Mouse (Mus musculus): ENCODE data around the gene Calm5. TPM values are rescaled to one million over a fixed set of nuclear protein-coding genes. Genes with fewer than 3 reads are reported as not detected.

Calm5 gene
- polyA plus RNA-seq (2021; fragmentation: Nextera tagmentation) = not detected in 2 replicates
- long read RNA-seq, experiment 1 = 0 reads
- long read RNA-seq, experiment 2 = 0 reads

DNA sequence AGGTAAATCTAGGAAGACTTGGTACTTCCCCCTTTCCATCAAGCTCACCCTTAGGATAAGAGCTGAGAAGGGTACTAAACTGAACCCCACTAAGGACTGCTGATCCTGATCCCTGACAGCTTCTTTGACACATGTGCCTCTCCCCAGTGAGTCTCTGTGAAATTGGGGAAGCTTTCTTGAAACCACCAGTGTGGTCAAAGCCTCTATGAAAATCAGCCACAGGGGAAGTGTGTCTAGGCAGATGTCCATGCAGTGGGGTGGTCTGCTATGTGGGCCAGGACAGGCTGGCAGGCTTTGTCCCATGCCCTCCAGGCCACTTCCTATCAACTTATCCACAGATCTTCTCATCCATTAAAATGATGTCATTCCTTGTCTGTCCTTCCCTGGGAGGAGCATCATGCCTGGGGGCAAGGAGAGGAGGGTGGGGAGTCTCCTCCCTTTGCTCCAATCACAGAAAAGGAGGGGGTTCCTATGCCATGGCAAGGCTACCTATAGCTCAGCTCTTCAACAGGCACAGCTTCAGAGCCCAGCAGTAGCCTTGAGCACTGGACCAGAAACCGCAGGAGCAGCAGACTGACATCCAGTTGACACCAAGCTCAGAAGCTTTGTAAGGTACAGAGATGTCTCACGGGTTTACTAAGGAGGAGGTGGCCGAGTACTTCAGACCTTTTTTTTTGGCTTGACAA is at the start of gene Calm5:
Gene Calm5, plus strand, starts transcription at position 526 of the 686 bp plus-strand sequence.

DNA sequence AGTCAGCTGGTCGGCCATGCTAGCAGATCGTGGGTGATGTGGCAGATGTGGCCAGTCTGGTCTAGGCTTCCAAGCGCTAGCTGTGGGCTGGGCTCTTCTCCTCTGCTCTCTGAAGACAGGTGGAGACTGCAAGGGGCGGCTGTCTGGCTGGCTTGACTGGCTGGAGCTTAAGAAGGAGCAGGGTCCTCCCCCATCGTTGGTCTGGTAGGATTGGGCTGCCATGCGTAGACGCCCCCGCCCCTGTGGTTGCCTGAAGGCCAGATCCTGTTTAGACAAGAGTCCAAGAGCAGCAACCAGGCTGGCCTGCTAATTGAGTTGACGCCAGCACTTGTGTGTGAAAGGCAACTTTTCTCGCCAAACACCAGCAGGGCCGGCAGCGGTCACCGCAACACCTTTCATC is 49.8 kb upstream of the Calm5 start, which contains the start of gene Calml3:
Gene Calml3, minus strand, starts transcription at position 131 of the 400 bp plus-strand sequence.

DNA sequence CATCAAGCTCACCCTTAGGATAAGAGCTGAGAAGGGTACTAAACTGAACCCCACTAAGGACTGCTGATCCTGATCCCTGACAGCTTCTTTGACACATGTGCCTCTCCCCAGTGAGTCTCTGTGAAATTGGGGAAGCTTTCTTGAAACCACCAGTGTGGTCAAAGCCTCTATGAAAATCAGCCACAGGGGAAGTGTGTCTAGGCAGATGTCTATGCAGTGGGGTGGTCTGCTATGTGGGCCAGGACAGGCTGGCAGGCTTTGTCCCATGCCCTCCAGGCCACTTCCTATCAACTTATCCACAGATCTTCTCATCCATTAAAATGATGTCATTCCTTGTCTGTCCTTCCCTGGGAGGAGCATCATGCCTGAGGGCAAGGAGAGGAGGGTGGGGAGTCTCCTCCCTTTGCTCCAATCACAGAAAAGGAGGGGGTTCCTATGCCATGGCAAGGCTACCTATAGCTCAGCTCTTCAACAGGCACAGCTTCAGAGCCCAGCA is 16.6 kb upstream of the Calm5 start, which contains the start of gene Calm4:
Gene Calm4, plus strand, starts transcription at position 446 of the 496 bp plus-strand sequence.

Other genes starting within 250 kb of the Calm5 start
- gene Fam208b, start 243.1 kb upstream of the Calm5 start, polyA plus RNA-seq (2021; fragmentation: Nextera tagmentation) = 7.8 and 8.5 TPM in 2 replicates
- 17.5 and 18.6 TPM in 2 replicates for gene Asb13, start 220.1 kb upstream of the Calm5 start, polyA plus RNA-seq (2021; fragmentation: Nextera tagmentation)
- gene Calml3, start 49.9 kb upstream of the Calm5 start, polyA plus RNA-seq (2021; fragmentation: Nextera tagmentation) = not detected in 2 replicates
- gene Calm4, start 16.4 kb upstream of the Calm5 start, polyA plus RNA-seq (2021; fragmentation: Nextera tagmentation) = not detected in 2 replicates
- gene Net1, start 64.0 kb downstream of the Calm5 start, polyA plus RNA-seq (2021; fragmentation: Nextera tagmentation) = 7.1 and 8.1 TPM in 2 replicates
- gene Tubal3, start 64.1 kb downstream of the Calm5 start, polyA plus RNA-seq (2021; fragmentation: Nextera tagmentation) = not detected in 2 replicates
- gene Ucn3, start 91.2 kb downstream of the Calm5 start, polyA plus RNA-seq (2021; fragmentation: Nextera tagmentation) = not detected in 2 replicates
- gene Akr1c14, start 194.8 kb downstream of the Calm5 start, polyA plus RNA-seq (2021; fragmentation: Nextera tagmentation) = 1.2 and 1.4 TPM in 2 replicates